Mouse (Mus musculus): ENCODE results near the gene Adgre4.
A peak's percentile ranks its signal among the peaks of the same experiment; 100 is the strongest.
"Not testable (repeated sequence)": the region's sequence is repeated elsewhere in the genome, so short reads cannot be mapped to it uniquely, and the experiment has no call there.

Adgre4 gene

DNA sequence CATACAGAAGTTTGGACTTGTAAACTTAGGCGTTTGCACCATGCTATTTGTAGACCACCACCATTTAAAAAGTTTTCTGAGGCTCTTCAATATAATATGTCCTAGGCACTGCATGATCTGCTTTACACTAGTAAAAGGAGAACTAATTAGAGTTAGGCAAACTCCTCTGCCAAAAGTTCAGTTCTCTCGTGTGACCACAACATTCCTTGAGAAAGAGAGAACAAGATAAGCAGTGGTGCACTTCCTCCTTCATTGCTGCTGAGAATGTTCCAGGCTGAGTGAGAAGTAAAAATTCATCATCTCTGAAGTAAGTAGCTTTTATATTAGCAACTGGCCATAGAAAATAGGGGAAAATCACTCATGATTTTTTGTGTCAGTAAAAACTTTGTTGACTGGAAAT is at the start of gene Adgre4:
Gene Adgre4 (plus strand): TSS at position 199 of the 400 bp plus-strand sequence.
- peak; percentile 20 for DNase-seq (ENCODE audit: low spot score)

DNA sequence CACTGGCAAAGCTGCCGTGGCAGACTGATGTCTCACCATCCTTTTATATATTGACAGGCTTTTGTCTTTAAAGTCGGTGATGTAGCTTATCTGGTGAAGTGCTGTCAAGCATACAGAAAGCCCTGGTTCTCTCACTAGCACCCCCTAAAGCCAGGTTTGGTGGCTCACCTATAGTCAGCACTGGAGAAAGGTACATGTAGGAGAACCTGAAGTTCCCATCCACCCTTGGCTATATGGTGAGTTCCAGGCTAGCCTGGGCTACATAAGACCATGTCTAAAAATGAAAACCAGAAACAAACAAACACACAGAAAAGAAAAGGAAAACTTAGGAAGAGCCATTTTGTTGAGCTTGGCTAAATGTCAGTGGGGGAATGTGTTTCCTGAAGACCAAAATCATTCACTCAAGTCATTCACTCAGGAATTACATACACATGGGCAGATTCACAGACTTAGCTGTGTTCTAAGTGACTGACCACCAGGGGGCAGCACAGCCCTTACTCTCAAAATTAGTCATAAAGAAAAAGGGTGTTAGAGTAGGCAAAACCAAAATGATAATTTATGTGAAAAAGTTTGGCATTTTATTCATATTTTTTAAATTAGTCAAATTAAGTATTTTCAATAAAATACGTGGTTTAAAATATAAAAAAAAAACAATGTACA is 47.5 kb upstream of the Adgre4 start:
- peak; percentile 58 for DNase-seq (ENCODE audit: low spot score)

DNA sequence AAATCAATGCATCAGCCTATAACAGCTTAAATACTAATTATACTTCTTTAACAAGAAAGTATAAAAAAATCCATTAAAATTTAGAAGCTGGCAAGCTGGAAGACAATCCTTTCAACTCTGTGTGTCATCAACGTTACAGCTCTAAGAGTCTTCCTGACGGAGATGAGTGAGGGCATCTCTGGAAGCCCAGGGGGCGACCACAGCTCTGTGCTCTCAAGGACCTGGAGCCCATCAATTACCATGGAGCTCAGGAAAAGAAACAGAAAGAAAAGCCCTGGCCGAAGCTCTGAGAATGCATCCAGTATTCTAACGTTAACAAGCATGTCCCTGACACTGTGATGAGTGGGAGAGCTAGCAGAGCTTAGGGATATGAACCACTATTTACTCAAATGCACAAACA is 46.9 kb upstream of the Adgre4 start:
- DNase-seq (ENCODE audit: low spot score) = no peak

DNA sequence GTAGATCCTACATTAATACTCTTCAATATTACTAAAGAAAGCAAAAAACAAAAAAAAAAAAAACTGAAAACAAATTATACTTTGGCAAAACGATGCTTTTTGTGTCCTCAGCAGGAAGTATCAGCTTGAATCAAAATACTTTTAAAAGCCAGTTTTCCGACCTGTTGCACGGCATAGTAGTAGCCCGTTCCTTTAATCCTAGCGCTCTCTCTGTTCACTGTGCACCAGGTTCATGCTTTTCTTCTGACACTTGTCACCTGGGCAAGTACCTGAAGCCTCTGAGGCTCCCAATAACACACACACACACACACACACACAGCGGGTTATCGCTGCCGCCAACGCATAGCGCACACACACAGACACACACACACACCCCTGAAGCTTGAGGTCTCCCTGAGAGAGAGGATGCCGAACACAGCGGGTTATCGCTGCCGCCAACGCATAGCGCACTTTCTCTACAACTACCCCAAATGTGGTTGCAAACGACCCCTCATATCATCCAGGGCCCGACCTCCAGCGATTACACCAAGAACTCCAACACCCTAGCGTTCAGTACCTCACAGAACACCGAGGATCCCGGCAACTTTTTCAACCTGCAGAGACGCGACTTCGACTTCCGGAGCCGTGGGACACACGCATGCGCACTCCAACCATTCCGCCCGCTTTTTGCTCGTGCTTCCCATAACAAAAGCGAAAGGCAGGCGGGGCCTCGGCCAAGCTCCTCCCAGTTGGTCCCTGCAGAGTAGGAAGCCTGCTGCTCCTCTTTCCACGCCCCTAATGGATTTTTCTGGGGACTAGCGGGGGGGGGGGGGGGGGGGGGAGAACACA is 37.6 kb upstream of the Adgre4 start, which contains the start of gene Pot1b:
Gene Pot1b (minus strand): TSS at position 645 of the 828 bp plus-strand sequence.
- DNase-seq (ENCODE audit: low spot score) = peak; percentile 97

DNA sequence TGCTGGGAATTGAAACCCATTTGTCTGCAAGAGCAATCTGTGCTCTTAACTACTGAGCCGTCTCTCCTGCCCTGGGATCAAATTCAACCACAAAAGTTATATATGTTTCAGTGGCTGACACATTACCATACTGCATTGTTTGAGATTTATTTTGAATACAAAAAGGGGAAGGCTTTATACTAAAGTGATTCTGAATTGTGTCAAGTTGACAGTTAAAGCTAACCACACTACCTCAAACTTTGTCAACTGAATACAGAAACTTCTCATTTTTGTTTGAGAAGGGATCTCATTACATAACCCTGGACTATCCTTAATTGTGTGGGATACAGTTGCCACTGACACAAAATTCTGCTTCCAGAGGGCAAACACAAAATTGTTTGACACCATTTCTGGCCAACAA is 28.5 kb upstream of the Adgre4 start:
- DNase-seq (ENCODE audit: low spot score) = no peak

DNA sequence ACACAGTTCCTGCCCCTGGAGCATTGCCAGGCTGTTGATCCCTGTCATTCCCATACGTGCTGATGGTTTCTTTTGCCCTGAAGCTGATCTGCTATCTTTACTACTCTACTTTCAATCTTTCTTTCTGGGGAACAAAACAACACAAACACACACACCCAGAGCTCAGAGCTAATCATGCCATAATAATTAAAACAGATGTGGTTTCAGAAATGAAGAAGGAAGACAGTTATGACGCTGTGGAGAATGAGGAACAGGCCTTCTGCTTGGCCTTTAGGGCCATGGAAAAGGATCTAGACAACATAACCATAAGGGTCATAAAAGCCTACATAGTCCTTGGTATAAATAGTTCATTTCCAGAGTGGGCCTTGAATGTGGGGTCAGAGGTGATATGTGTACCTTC is 27.5 kb upstream of the Adgre4 start:
- DNase-seq (ENCODE audit: low spot score) = no peak

DNA sequence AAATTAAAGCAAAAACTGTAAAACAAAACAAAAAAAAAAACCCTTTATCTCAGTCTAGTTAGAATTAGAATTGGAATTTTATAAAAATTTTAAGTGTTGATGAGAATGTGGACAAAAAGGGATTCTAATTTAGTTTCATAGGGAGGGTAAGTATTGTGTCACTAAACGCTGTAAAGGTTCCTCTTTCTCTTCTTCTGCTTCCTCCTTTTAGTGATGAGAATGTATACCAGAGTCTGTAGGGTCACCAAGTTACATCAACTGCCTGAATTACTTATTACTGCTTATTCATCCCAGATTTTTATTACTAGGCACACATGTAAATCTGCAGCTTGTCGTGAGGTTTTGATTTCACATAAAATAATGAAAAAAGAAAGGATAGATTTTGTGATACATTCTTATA is 23.6 kb upstream of the Adgre4 start:
- DNase-seq (ENCODE audit: low spot score) = no peak

DNA sequence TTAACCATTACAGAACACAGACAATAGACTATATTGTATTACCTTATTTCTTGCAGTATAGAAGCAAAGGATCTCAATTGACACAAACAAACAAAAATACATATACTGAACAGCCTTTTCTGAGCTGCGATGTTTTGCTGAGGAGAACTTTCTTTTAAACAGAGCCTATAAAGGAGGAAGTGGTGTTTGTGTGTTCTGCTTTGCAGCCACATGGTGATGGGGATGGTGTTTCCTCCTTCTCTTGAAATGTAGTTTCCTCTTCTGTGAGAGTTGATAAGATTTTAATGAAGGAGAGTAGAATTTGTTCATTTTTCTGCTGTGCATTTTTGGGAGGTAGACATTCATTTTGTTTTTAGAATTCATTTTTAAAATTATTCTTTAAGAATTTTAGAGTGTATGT is 13.1 kb upstream of the Adgre4 start:
- DNase-seq (ENCODE audit: low spot score) = no peak

DNA sequence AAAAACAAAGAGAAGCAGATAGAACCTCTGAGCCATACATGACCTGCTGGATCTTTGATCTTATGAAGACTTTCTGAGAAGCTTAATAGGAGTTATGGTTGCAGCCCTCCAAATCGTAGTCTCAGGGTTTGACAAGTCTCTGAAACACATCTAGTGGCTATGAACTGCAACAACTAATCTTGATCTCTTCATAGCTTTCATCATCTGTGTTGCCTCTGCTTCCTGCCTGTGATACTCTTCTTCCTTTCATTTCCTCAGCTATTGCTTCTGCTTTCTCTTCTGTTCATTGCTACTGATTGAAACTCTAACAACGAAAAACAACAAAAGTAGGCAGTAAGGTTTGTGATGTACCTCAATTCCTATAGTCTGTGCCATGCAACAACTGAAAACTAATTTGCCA is 1.4 kb downstream of the Adgre4 start:
- DNase-seq (ENCODE audit: low spot score) = no peak

DNA sequence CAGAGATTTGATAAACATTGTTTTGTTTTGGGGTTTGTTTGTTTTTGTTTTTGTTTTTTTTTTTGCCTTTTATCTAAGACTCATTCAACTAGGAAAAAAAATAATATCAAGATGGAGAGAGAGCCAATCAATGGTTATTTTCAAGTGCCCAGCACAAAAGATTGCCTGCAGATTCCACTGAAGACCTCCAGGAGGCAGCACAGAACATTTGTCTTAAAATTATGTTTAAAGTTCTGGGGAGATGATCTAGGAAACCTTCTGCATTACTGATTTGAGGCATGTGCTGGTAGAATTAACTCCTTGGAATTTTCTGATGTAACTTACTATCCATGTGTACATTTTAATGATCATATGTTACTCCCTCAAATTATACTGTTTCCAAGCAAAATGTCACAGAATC is 63.9 kb downstream of the Adgre4 start:
- no peak for DNase-seq (ENCODE audit: low spot score)

DNA sequence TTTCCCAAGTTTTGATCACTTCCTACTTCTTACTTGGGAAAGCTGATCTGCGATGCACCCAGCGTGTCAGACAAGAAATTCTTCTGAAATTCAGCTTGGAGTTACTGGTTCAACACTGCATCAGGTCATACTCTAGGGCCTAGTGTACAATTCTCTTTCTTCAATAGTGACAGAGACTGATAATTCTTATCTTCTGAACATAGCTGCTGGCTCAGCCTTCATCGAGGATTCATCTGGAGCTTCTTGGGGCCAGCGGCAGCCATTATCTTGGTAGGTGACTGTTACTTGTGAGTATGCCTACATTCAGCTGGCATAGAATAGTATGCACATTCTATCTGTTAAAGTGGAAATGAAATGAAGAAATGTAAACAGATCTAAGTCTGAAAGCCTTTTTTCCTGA is 67.1 kb downstream of the Adgre4 start:
- no peak for DNase-seq (ENCODE audit: low spot score)

DNA sequence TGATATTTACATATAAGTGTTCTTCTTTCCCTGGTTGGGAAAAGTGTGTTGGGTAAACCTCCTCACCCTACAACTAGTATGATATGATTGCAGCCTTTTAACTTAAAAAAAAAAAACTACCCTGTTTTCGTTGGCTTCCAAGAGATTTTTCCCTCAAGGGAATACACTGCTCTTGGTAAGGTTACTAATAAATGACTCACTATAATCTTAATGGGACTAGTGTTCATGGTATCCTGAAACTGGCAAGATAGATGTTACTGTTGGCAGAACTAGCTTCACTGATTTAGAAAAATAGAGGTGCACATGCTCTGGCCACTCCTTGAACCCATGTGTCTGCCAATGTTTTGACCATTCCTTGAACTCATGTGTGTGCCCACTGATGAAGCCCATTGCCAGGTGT is 71.8 kb downstream of the Adgre4 start:
- DNase-seq (ENCODE audit: low spot score) = no peak

DNA sequence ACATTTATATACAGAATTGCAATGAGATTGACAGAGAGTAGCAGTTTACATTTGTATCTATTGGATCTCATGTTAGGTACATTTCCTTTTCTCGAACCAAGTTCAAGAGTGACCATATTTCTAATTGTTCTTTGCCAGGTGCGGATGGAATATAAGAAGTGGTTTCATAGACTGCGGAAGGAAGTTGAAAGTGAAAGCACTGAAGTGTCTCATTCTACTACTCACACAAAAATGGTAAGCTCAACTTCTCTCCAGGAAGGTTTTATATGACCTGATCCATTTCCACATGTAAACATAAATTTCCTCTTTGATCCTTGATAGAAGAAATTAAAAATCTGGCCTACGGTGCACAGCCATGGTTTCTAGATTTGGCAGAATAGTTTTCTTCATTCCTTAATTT is 93.3 kb downstream of the Adgre4 start:
- no peak for DNase-seq (ENCODE audit: low spot score)

DNA sequence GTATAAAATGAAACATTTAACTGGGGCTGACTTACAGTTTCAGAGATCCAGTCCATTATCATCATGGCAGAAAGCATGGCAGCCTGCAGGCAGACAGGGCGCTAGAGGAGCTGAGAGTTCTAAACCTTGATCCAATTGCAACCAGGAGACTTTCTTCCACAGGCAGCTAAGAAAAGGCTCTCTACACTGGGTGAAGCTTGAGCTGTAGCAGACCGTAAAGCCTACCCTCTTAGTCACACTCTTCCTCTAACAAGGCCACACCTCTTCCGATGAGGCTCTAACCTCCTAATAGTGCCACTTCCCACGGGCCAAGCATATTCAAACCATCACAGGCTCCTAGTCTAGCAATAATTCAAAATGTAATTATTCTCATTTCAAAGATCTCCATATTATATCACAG is 127.4 kb downstream of the Adgre4 start:
- no peak for DNase-seq (ENCODE audit: low spot score)

DNA sequence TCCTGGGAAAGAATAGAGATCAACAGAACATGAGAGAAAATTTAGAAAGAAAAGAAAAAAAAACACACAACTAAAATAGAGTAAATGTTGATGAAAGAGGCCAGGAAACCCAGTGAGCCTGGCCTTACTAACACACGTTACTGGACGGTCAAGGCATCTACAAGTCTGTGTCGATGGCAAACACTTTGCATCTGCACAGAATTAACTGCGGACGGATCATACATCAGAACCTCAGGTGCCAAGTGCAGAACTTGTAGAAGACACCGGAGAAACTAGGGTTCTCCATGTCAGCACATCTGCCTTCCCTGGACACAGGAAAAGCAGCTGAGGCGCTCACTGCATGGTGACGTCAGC is 128.5 kb downstream of the Adgre4 start:
- not testable (repeated sequence) for DNase-seq (ENCODE audit: low spot score)

DNA sequence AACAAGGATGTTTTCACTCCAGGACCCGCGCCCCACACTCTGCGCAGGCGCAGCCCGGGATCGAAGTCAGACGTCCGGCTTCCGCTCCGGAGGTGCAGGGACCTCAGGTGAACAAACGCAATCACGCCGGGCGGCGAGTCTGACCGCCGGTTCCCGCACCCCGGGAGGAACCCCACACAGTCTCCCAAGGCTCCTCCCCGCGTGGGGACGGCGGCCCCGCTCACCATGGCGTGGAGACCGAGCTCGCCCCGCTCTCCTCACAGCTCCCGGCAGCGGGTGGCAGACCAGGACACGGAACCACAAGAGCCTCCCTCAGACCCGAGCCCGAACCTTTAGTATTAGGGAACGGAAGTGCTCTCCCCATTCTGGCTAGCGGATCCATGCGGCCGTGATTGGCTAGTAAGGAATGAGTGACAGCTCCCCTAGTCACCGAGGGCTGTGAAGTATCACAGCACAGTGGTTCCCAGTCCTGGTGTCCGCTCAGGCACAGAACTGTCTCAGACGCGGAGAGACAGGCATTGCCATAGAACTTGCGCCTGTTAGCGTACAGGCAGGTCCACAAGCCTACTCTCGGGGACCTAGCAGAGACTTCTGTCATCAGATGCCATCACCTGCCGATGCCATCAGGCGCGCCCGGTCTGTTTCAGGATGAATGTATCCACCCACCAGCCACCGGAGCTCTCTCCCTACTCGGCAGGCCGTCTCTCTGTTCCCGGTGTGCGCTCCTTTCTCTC is 129.0 kb downstream of the Adgre4 start, which contains the start of gene Zfp119a:
Gene Zfp119a (minus strand): TSS at position 295 of the 734 bp plus-strand sequence.
- DNase-seq (ENCODE audit: low spot score) = peak; percentile 83

DNA sequence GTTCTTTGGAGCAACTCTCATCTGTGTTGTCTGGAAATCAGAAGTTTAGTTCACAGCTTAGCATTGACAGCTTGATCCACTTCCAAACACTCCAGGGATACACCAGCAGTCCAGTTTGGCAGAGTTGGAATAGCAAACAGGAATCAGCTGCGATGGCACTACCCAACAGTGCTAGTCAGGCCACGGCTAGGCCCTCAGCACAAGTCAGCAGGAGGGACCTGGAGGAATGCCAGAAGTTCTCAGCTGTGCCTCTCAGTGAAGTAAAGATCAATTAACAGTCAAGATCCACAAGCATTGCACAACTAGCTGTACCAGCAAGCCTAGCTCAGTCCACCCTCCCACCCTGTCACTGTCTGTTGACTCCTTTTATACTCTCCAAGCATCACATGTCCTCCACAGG is 133.8 kb downstream of the Adgre4 start:
- DNase-seq (ENCODE audit: low spot score) = no peak

DNA sequence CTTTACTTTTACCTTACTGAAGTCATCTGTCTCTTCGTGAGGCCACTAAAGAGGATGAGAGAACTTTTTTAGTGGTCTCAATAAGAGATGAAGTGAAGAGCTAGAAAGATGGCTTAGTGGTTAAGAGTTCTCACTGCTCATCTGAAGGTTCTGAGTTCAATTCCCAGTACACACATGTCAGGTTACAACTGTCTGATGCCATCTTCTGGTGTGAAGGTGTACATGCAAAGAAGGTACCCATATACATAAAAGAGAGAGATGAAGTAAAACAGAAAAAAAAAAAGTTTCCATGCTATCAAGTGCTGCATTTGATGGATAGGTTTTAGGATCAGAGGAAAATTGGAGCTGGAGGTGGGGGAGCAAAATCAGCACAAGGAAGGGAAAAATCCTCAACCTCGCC is 135.1 kb downstream of the Adgre4 start:
- no peak for DNase-seq (ENCODE audit: low spot score)

DNA sequence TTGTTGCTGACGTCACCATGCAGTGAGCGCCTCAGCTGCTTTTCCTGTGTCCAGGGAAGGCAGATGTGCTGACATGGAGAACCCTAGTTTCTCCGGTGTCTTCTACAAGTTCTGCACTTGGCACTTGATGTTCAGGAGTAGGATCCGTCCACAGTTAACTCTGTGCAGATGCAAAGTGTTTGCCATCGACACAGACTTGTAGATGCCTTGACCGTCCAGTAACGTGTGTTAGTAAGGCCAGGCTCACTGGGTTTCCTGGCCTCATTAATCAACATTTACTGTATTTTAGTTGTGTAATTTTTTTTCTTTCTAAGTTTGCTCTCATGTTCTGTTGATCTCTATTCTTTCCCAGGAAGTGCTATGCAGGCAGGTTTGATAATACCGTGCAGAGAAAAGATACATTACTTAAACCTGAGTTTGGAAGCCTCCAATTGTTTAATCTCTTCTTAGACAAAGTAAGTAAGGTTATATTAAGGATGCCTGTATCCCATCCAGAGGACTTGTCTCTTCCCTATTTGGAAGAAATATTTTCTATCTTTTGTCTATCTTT is 142.7 kb downstream of the Adgre4 start:
- DNase-seq (ENCODE audit: low spot score) = peak; percentile 20

DNA sequence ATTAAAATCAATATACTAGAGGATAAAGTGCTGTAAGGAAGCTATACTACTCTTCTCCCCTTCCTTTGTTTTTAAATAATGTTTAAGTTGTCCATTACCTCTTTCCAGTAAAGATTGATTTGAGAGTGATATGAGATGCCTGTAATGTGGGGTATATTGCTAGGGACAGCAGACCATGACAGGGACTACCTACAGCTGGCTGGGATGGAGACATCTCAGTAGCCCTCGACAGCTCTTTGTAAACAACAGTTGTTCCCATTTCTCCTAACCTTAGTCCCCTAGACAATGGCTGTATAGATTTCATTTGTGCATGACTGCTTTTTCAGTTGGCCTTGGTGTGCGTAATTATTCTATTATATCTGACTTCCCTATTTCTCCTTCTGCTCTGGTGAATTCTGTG is 153.3 kb downstream of the Adgre4 start:
- no peak for DNase-seq (ENCODE audit: low spot score)

Measured in lung, postnatal 25 days (tissue).